Mouse (Mus musculus) regulatory T cell (primary cell): ENCODE measurements at regions not wholly inside any gene's neighbourhood (a gene's known extent, or its start where the extent isn't known, plus 50 kb on each side); places are given as distances from the start of the nearest gene placed in this dataset.

ENCODE experiments used
- in situ Hi-C: fragments of 300-600 bp; cut with MboI, MseI; formaldehyde crosslinking; loops from one replicate; pipeline ENCODE4 v1.15.1; 2025; ENCODE audit warnings: high pct_unique_total_duplicates

GRCm38 (mm10) chr16:24218162-24218849 lies 175.0 kb upstream of the Lpp start:
- in situ Hi-C loops = loop anchor here (5.0 kb wide), 1 partner anchor 231 kb away; the partner anchor contains the start of genes Bcl6 and Gm37419

GRCm38 (mm10) chr16:24216828-24217227 lies 176.5 kb upstream of the Lpp start:
- in situ Hi-C loops = loop anchor here (5.0 kb wide), 1 partner anchor 230 kb away; the partner anchor contains the start of genes Bcl6 and Gm37419

- in situ Hi-C loops = loop anchor here (5.0 kb wide), 1 partner anchor 228 kb away; the partner anchor contains the start of genes Bcl6 and Gm37419
These were observed 178.0 kb upstream of the Lpp start for GRCm38 (mm10) chr16:24215353-24215752.

GRCm38 (mm10) chr16:24213577-24213976 lies 179.7 kb upstream of the Lpp start:
- in situ Hi-C loops = no loop called here

GRCm38 (mm10) chr16:24212702-24213101 lies 180.6 kb upstream of the Lpp start:
- in situ Hi-C loops = no loop called here

GRCm38 (mm10) chr16:24211588-24211987 lies 181.7 kb upstream of the Lpp start:
- in situ Hi-C loops = no loop called here

- in situ Hi-C loops = loop anchor here (10.0 kb wide), 1 partner anchor 1376 kb away; no protein-coding TSS in a partner anchor
These were observed 184.4 kb upstream of the Lpp start for GRCm38 (mm10) chr16:24208876-24209275.

GRCm38 (mm10) chr16:24208118-24208517 lies 185.2 kb upstream of the Lpp start:
- in situ Hi-C loops = loop anchor here (10.0 kb wide), 1 partner anchor 1377 kb away; no protein-coding TSS in a partner anchor

- in situ Hi-C loops = loop anchor here (10.0 kb wide), 1 partner anchor 1378 kb away; no protein-coding TSS in a partner anchor
These were observed 186.3 kb upstream of the Lpp start for GRCm38 (mm10) chr16:24207056-24207455.

- in situ Hi-C loops = loop anchor here (10.0 kb wide), 1 partner anchor 1378 kb away; no protein-coding TSS in a partner anchor
These were observed 186.8 kb upstream of the Lpp start for GRCm38 (mm10) chr16:24206461-24206861.

GRCm38 (mm10) chr16:24205594-24205993 lies 187.7 kb upstream of the Lpp start:
- in situ Hi-C loops = loop anchor here (10.0 kb wide), 1 partner anchor 1379 kb away; no protein-coding TSS in a partner anchor

- in situ Hi-C loops = loop anchor here (10.0 kb wide), 1 partner anchor 1381 kb away; no protein-coding TSS in a partner anchor
These were observed 189.1 kb upstream of the Lpp start for GRCm38 (mm10) chr16:24204064-24204730.

- in situ Hi-C loops = loop anchor here (10.0 kb wide), 1 partner anchor 1382 kb away; no protein-coding TSS in a partner anchor
These were observed 190.7 kb upstream of the Lpp start for GRCm38 (mm10) chr16:24202653-24203052.

GRCm38 (mm10) chr16:24201455-24201854 lies 191.9 kb upstream of the Lpp start:
- in situ Hi-C loops = loop anchor here (10.0 kb wide), 1 partner anchor 1383 kb away; no protein-coding TSS in a partner anchor

GRCm38 (mm10) chr16:24200200-24200599 lies 193.1 kb upstream of the Lpp start:
- in situ Hi-C loops = loop anchor here (10.0 kb wide), 1 partner anchor 1385 kb away; no protein-coding TSS in a partner anchor

- in situ Hi-C loops = loop anchor here (10.0 kb wide), 1 partner anchor 1385 kb away; no protein-coding TSS in a partner anchor
These were observed 193.7 kb upstream of the Lpp start for GRCm38 (mm10) chr16:24199408-24200167.

GRCm38 (mm10) chr16:24198291-24198690 lies 195.0 kb upstream of the Lpp start:
- in situ Hi-C loops = no loop called here

GRCm38 (mm10) chr16:24197618-24198017 lies 195.7 kb upstream of the Lpp start:
- in situ Hi-C loops = no loop called here

GRCm38 (mm10) chr16:24193945-24194344 lies 199.4 kb upstream of the Lpp start:
- in situ Hi-C loops = no loop called here

GRCm38 (mm10) chr16:24193251-24193873 lies 199.9 kb upstream of the Lpp start:
- in situ Hi-C loops = no loop called here

GRCm38 (mm10) chr16:24192013-24192412 lies 201.3 kb upstream of the Lpp start:
- in situ Hi-C loops = no loop called here
